Mouse (Mus musculus) olfactory bulb, adult 2 months (tissue): ENCODE measurements around the gene Tnk2.

ENCODE experiments used
- CTCF ChIP-seq: fragments of 200-500 bp; IDR thresholded peaks from 2 replicates; pipeline ENCODE4 v1.5.1; 2012; ENCODE audit warnings: low read depth, mild to moderate bottlenecking, low read length, moderate library complexity; ENCODE audit not compliant: insufficient read depth
- POLR2A ChIP-seq: fragments of 200-500 bp; IDR thresholded peaks from 2 replicates; pipeline ENCODE4 v1.6.1; 2012; ENCODE audit warnings: mild to moderate bottlenecking, low read depth, low read length, moderate library complexity; ENCODE audit not compliant: insufficient read depth

DNA sequence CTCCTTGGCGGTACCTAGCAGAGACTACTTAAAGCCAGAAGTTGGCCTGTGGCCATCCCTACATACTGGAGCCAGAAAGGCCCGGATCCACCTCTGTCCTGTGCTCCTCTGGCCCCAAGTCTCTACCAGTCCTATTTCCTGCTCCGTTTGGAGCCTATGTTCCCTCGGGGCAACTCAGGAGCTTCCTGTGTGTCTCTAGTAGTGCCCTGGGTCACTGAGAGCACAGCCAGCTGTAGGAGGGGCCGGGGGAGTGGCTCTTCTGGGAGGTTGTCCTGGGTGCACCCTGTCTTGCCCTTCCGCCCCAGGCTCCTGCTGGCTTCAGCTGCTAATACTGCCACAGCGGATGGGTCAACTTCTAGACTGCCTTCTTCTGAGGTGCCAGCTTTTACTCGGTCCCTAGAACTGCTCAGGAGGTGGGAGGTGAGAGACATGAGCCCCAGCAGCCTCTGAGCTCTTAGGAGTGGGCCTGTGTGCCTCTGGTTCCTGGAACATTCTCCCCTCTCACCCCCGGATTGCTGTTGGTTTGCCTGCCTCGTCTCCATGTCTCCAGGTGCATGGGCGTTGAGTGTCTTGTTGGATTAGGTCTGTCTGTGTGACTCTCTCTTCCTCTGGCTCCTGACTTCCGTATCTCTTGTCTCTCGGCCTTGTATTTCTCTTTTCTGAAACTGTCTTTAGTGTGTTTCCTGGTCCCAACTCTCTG lies 29.3 kb downstream of the Tnk2 start:
- TF ChIP-seq CTCF, result no peak
- TF ChIP-seq POLR2A, result no peak
